8 mouse cellular contexts compared by ENCODE assay signal in the genomic region with DNA sequence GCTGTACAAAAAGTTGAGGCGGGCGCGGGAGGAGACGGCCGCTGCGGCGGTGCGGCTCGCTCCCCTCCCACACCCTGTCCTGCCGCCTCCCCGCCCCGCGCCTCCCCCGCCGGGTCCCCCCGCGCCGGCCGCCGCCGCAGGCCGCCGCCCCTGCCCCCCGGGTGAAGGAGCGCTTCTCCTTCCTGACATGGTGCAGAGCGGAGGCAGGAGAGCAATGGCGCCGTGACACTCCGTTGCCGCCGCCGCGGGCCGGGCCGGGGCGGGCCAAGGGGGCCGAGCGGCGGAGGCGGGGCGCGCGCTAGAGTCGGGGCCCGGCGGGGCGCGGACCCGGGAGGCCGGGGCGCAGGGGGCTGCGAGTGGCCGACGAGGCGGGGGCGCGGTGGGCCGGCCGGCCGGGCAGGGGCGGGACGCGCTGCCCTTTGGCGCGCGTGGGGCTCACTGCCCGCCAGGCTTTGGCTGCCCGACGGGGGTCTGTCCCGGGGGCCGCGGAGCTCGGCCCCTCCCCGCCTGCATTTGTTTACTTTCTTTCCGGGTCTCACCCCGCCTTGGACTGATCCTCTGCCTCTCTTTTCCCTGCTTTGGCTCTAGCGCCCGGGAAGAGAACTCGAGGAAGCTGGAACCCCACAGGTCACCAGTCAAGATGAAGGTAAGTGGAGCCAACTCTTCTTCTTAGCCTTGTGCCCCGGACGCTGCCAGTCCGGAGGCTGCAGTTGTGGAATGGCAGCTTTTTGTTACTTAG. TPM values are rescaled to one million over a fixed set of nuclear protein-coding genes. Genes with fewer than 3 reads are reported as not detected.
A peak's percentile ranks its signal among the peaks of the same experiment; 100 is the strongest.
DNase-seq lines count a peak whose midpoint lies in the region; ATAC-seq and TF ChIP-seq lines count a peak whose summit lies in the region.

No protein-coding gene starts in this region.

- TF ChIP-seq CTCF in heart, adult 2 months (IDR thresholded peaks at IDR 0.05) = no peak
- no peak for TF ChIP-seq CTCF in lung, postnatal 0 days (IDR thresholded peaks at IDR 0.05)

- H3K36me3 ChIP-seq in heart, adult 2 months (ENCODE audit: control insufficient read depth, insufficient read depth, low read length) = peaks cover 24% of the 10 kb centered on the region
- H3K36me3 ChIP-seq in lung, postnatal 0 days (ENCODE audit: insufficient read depth, low read length) = peaks cover 13% of the 10 kb centered on the region

- 0 out of 2 replicates have a peak, but pooled peaks cover 1% of the 10 kb centered on the region for H3K79me2 ChIP-seq in heart, adult 2 months (replicated peaks; ENCODE audit: control insufficient read depth, insufficient read depth, low read length)

- peaks cover 12% of the 10 kb centered on the region for H3K4me1 ChIP-seq in heart, adult 2 months (ENCODE audit: control insufficient read depth, insufficient read depth, low read length)
- peaks cover 4% of the 10 kb centered on the region for H3K4me1 ChIP-seq in lung, postnatal 0 days (ENCODE audit: insufficient read depth, low read depth, low read length)

- peak; percentile 22 for DNase-seq in right cerebral cortex, postnatal 14 days
- DNase-seq in right cerebral cortex, postnatal 36 days (ENCODE audit: low spot score in 2 of 2) = no peak
- DNase-seq in cerebellum, postnatal 25 days = peak; percentile 54 to 68
- peak; percentile 78 for DNase-seq in heart, adult 2 months
- DNase-seq in kidney, adult 8-10 months = peak; percentile 38 to 47
- peak; percentile 63 for DNase-seq in lung, postnatal 0 days (ENCODE audit: low spot score)
- DNase-seq in retina, postnatal 1 day = peak; percentile 63
- peak; percentile 56 for DNase-seq in yolk sac, embryonic 10.5 days (ENCODE audit: low spot score)

- H3K4me3 ChIP-seq in heart, adult 2 months = peak overlapping the region; percentile 96
- peak overlapping the region; percentile 97 for H3K4me3 ChIP-seq in lung, postnatal 0 days (ENCODE audit: low read depth, low read length)

- under 1% methylated on average over 29 of the region's 82 CpGs for WGBS in heart, adult 2 months
- 0% methylated on average over 11 of the region's 82 CpGs for WGBS in lung, postnatal 0 days

- peak overlapping the region; percentile 73 for H3K4me2 ChIP-seq in lung, postnatal 0 days (replicated peaks; ENCODE audit: low read depth, low read length)

- H3K27me3 ChIP-seq in heart, adult 2 months (ENCODE audit: control insufficient read depth, insufficient read depth, low read length) = no peaks in the 10 kb centered on the region
- no peaks in the 10 kb centered on the region for H3K27me3 ChIP-seq in lung, postnatal 0 days (replicated peaks; ENCODE audit: insufficient read depth, low read length)

- H3K9ac ChIP-seq in heart, adult 2 months (ENCODE audit: low read depth, low read length) = peak overlapping the region; percentile 97
- H3K9ac ChIP-seq in lung, postnatal 0 days (replicated peaks; ENCODE audit: low read depth) = peak overlapping the region; percentile 88

- intact Hi-C loops in heart, adult 2 months (cut with DNase I) = loop anchor here (2.0 kb wide), 1 partner anchor 48 kb away; no protein-coding TSS in a partner anchor

- H3K27ac ChIP-seq in heart, adult 2 months = peak overlapping the region; percentile 94
- H3K27ac ChIP-seq in lung, postnatal 0 days (ENCODE audit: low read length) = peak overlapping the region; percentile 97

- TF ChIP-seq POLR2A in heart, adult 2 months (IDR thresholded peaks at IDR 0.05; ENCODE audit: insufficient read depth, low read depth, low read length) = no peak; the same call in 1 of the 2 replicates

- TF ChIP-seq EP300 in heart, adult 2 months (IDR thresholded peaks at IDR 0.05; ENCODE audit: insufficient read depth, low read depth, low read length) = no peak
- no peak for TF ChIP-seq EP300 in lung, postnatal 0 days (IDR thresholded peaks at IDR 0.05)

- ATAC-seq in lung, postnatal 0 days = peak; percentile 8; the same call in 1 of the 2 replicates

- no peaks in the 10 kb centered on the region for H3K9me3 ChIP-seq in lung, postnatal 0 days (ENCODE audit: low read length)

RNA-seq across cellular contexts. Expression of gene Arid4a, which starts 0.9 kb away (rescaled TPM):
- total RNA-seq in heart, adult 2 months (2021) = 10 to 100 TPM; 14.1 to 15.3 TPM
- 2.5 and 4.0 TPM in 2 replicates for polyA plus RNA-seq in heart, adult 2 months (2012; rRNA removed)
- polyA plus RNA-seq in lung, postnatal 0 days (2015; fragmentation: Nextera tagmentation; extraction: Ambion mirVana) = 42.9 and 45.1 TPM in 2 replicates

RNA-seq across cellular contexts. Expression of gene Psma3, which starts 42.3 kb away (rescaled TPM):
- 100 to 1,000 TPM; 174 to 186 TPM for total RNA-seq in heart, adult 2 months (2021)
- 27.6 and 54.1 TPM in 2 replicates for polyA plus RNA-seq in heart, adult 2 months (2012; rRNA removed)
- 375 and 418 TPM in 2 replicates for polyA plus RNA-seq in lung, postnatal 0 days (2015; fragmentation: Nextera tagmentation; extraction: Ambion mirVana)

Comparison
In these comparisons a context has a peak if more than half of its experiments do, and no peak if none do; other contexts are left out.
1. DNase-seq: peak in right cerebral cortex, postnatal 14 days (single experiment), cerebellum, postnatal 25 days (2 of 2), heart, adult 2 months (2 of 2), kidney, adult 8-10 months (2 of 2), lung, postnatal 0 days (single experiment), retina, postnatal 1 day (single experiment) and yolk sac, embryonic 10.5 days (single experiment); none in right cerebral cortex, postnatal 36 days (0 of 2).